Mouse (Mus musculus) heart, adult 2 months (tissue): ENCODE results near the gene Samd5.

Source experiments
- CTCF ChIP-seq: fragments of 200-600 bp; IDR thresholded peaks from 2 replicates; pipeline ENCODE4 v1.8.1; 2022; ENCODE audit warnings: antibody characterized with exemption, mild to moderate bottlenecking, moderate library complexity
- POLR2A ChIP-seq: fragments of 200-500 bp; IDR thresholded peaks from 2 replicates; pipeline ENCODE4 v1.6.1; 2011; ENCODE audit warnings: mild to moderate bottlenecking, low read depth, low read length, control low read depth; ENCODE audit not compliant: insufficient read depth

- TF ChIP-seq CTCF, result no peak
- no peak for TF ChIP-seq POLR2A
Observed at GRCm38 (mm10) chr10:9586328-9586727, 88.7 kb downstream of the Samd5 start.
